Mouse (Mus musculus): Measurements from ENCODE around the gene Tec.
A peak's percentile ranks its signal among the peaks of the same experiment; 100 is the strongest.

The Tec gene

GRCm38 (mm10) chr5:72852301-72852995 lies 15.8 kb downstream of the Tec start:
- DNase-seq, result no peak

GRCm38 (mm10) chr5:72851674-72852098 lies 16.6 kb downstream of the Tec start:
- DNase-seq, result no peak

GRCm38 (mm10) chr5:72850926-72851673 lies 17.2 kb downstream of the Tec start:
- no peak for DNase-seq

- DNase-seq, result no peak
Measured at GRCm38 (mm10) chr5:72848889-72849435, 19.3 kb downstream of the Tec start.

- no peak for DNase-seq
Measured at GRCm38 (mm10) chr5:72846712-72847111, 21.6 kb downstream of the Tec start.

GRCm38 (mm10) chr5:72845928-72846630 lies 22.2 kb downstream of the Tec start:
- peak; percentile 77 to 88 for DNase-seq

- no peak for DNase-seq
Measured at GRCm38 (mm10) chr5:72844776-72845495, 23.3 kb downstream of the Tec start.

- DNase-seq, result no peak
Measured at GRCm38 (mm10) chr5:72844294-72844693, 24.0 kb downstream of the Tec start.

GRCm38 (mm10) chr5:72839655-72840054 lies 28.6 kb downstream of the Tec start:
- no peak for DNase-seq

GRCm38 (mm10) chr5:72838976-72839375 lies 29.3 kb downstream of the Tec start:
- no peak for DNase-seq

GRCm38 (mm10) chr5:72835656-72836055 lies 32.6 kb downstream of the Tec start:
- DNase-seq, result no peak

- no peak for DNase-seq
Measured at GRCm38 (mm10) chr5:72832904-72833765, 35.1 kb downstream of the Tec start.

- DNase-seq, result no peak
Measured at GRCm38 (mm10) chr5:72832191-72832590, 36.1 kb downstream of the Tec start.

- no peak for DNase-seq
Measured at GRCm38 (mm10) chr5:72830988-72831610, 37.2 kb downstream of the Tec start.

GRCm38 (mm10) chr5:72829506-72830067 lies 38.7 kb downstream of the Tec start:
- no peak for DNase-seq

- DNase-seq, result no peak
Measured at GRCm38 (mm10) chr5:72828401-72828800, 39.9 kb downstream of the Tec start.

GRCm38 (mm10) chr5:72827435-72827834 lies 40.8 kb downstream of the Tec start:
- no peak for DNase-seq

- no peak for DNase-seq
Measured at GRCm38 (mm10) chr5:72826445-72826844, 41.8 kb downstream of the Tec start.

GRCm38 (mm10) chr5:72820651-72821050 lies 47.6 kb downstream of the Tec start:
- DNase-seq, result no peak

- no peak for DNase-seq
Measured at GRCm38 (mm10) chr5:72820036-72820640, 48.1 kb downstream of the Tec start.
